Mouse (Mus musculus) regulatory T cell (primary cell): ENCODE measurements around the gene Ly6g6e.

Source experiments
- in situ Hi-C: fragments of 300-600 bp; cut with MboI, MseI; formaldehyde crosslinking; loops from one replicate; pipeline ENCODE4 v1.15.1; 2025; ENCODE audit warnings: high pct_unique_total_duplicates

Ly6g6e gene

DNA sequence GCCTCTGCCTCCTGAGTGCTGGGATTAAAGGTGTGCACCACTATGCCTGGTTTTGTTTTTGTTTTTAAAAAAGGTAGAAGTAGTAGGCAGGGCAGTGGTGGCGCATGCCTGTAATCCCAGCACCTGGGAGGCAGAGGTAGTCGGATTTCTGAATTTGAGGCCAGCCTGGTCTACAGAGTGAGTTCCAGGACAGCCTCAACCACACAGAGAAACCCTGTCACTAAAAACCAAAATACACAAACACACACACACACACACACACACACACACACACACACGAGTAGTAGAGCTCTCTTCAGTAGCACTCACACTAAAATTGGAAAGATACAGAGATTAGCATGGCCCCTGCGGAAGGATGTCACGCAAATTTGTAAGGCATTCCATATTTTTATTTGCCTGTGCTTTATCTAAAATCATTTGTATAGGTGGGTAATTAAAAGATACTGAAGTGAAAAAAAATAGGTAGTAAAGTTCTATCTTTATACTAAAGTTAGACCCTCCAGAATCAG, 27.7 kb upstream of the Ly6g6e start:
- in situ Hi-C loops = loop anchor here (10.0 kb wide), 1 partner anchor 186 kb away; the partner anchor contains the start of genes Atp6v1g2 and Nfkbil1

DNA sequence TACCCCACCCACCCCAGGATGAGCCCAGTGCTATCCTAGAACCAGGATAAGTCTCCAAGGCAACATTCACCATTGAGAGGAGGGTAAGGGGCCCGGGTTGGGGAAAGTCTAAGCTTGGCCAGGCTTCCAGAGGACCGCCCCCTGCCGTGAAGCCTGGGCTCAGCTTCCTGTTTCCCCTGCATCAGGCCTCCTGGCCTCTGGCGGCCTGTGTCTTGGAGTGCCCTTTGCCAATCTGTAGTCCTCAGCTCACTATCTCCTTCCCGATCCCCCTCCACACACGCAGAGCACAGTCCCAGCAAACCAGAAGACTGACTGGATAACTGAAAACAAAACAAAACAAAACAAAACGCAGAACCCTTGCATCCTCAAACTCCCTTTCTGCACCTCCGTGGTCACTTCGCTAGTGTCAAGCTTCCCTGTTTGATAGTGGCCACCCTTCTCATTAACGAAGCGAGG, 27.1 kb upstream of the Ly6g6e start, which contains the start of gene Clic1:
Gene Clic1 (plus strand): TSS at position 406 of the 456 bp plus-strand sequence.
- in situ Hi-C loops = loop anchor here (5.0 to 10.0 kb wide), 2 partner anchors 73 to 185 kb away; partner anchors contain the start of genes Atp6v1g2, Csnk2b, Gpank1 and Nfkbil1

DNA sequence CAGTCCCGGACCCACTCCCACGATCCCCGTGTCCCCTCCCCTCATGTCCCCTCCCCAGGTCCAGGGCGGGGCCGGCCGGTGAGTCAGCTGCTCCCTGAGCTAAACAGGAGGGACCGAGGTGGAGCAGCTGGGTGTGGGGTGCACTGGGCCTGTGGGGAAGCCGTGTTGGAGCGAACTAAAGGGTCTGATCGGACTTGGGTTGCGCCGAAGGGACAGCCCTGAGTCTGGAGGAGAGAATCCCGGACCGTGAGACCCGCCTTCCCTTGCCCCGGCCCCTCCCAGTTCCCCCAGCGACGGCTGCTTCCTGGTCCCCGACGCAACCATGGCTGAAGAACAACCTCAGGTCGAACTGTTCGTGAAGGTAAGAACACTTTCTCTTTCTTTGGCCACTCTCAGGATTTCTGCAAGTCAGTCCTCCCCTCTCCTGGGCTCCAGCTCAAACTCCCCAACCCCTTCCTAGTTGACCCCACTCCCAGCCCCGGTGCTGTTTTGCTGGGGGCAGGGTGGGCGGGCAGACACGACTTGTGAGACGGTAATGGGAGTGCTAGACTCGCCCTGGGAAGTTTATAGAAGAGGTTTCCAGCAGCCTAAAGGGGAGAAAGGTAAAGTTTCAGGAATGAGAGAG, 26.5 kb upstream of the Ly6g6e start:
- in situ Hi-C loops = loop anchor here (5.0 kb wide), 1 partner anchor 72 kb away; the partner anchor contains the start of genes Csnk2b and Gpank1

DNA sequence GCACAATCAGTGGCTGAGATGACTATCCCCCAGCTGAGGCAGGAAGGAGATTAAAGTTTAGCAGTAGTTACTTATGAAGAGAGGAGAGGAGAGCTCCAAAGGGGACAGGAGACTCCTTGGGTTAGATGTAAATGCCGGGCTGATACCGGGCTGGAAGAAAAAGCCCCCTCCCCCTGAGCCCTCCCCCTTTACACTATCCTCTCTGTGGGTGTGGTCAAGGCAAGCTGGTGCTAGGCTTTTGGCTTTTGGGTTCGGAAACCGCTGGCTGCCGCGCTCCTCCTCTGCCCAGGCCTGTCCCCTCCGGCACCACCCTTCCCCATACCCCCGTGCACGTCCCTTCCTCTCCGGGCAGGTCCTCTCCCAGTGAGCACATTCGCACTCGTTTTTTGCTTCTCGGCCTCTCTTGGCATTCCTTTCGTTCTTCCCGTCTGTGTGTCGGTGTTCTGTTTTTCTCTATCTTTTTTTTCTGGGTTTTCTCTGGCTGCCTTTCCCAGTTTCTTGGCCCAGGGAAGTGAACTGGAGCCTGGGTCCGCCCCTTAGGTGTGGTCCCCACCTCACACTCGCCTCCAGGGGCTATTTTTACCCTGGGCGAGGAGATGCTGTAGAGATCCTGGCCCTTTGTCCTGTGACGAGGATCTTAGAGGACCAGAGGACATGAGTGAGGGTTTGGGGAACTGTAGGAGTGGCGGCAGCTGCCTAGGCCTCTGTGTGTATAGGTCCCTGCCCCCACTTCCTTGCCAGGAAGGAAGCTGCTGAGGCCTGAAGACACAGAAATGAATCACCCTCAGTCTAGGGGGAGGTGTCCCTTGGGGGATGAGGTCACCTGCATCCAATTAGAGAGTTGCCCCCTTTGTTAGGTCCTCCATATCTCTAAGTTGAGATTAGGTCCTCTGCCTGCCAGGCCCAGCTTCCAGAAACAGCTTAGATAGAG, 25.3 kb upstream of the Ly6g6e start:
- in situ Hi-C loops = loop anchor here (5.0 kb wide), 1 partner anchor 71 kb away; the partner anchor contains the start of genes Csnk2b and Gpank1

DNA sequence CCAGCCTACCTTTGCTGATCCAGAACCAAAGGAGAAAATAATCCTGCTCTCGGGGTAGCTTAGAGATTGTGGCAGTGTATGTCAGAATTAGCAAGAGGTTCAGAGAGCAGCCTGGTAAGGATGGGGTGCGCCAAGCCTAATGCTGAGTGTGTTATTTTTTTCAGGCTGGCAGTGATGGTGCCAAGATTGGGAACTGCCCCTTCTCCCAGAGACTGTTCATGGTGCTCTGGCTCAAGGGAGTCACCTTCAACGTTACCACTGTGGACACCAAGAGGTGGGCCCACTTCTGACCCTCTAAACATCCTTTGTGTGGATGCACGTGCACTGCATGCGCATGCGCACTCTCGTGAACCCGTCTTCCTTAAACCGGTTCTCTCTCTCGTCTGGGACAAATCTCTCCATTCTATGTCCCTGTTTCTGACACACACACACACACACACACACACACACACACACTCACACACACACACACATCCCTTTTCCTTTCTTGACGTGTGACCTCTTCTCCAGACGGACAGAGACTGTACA, 24.4 kb upstream of the Ly6g6e start:
- in situ Hi-C loops = loop anchor here (5.0 kb wide), 1 partner anchor 70 kb away; the partner anchor contains the start of genes Csnk2b and Gpank1

DNA sequence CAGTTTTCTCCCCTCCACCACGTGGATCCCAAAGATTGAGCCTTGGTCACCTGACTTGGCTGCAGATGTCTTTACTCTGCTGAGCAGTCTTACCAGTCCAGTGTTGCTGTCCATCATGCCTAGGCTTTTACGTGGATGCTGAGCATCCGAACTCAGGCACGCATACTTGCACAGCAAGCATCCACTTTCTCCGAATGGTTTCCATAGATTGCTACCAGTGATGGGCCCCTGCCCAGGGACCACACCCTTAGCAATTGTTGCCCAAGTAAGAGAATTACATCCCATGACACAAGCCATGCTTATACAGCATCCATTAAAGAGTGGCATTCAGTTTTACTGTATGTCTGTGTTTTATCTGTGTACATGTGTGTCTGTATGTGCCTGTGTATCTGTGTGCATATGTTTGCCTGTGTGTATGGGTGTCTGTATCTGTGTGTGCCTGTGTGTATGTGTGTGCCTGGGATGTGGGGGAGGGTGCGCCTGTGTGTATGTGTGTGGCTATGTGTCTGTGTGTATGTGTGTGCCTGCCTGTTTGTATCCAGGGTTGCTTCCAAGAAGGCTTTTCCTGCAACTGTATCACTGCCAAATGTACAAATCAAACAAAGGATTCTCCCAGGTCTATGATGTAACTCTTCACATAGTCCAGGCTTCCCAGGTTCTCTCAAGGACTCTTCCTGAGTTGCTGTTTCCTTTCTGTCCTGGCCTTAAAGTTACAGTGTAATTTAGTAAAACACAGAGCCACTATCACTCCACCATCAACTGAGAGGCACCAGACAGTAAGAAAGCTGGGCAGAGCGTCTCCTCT, 20.8 kb upstream of the Ly6g6e start:
- in situ Hi-C loops = no loop called here

DNA sequence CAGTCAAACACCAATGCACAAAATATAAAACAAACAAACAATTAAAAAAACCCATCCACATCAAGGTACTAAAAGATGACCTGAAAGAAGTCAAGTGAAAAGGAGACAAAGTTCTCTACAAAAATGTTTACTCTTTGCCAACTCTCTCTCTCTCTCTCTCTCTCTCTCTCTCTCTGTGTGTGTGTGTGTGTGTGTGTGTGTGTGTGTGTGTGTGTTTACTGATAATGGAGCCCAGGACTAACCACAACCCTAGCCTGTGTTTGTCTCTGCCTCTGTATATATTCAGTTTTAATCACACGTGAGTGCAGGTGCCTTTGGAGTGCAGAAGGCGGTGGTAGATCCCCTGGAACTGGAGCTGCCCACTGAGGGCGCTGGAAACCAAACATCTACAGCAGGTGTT, 19.6 kb upstream of the Ly6g6e start:
- in situ Hi-C loops = no loop called here

DNA sequence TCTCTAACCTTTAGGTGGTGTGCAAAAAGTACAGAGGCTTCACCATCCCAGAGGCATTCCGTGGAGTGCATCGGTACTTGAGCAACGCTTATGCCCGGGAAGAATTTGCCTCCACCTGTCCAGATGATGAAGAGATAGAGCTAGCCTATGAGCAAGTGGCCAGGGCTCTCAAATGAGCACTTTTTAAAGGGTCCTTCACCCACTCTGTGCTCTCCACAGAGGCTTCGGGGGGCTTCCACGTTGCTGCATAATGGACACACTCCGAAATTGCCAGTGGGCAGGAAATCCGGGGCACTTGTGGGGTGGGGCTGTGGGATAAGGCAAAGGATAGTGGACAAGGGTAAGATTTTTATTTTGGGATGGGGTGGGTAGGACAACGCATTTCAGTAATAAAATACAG, 18.4 kb upstream of the Ly6g6e start:
- in situ Hi-C loops = no loop called here

DNA sequence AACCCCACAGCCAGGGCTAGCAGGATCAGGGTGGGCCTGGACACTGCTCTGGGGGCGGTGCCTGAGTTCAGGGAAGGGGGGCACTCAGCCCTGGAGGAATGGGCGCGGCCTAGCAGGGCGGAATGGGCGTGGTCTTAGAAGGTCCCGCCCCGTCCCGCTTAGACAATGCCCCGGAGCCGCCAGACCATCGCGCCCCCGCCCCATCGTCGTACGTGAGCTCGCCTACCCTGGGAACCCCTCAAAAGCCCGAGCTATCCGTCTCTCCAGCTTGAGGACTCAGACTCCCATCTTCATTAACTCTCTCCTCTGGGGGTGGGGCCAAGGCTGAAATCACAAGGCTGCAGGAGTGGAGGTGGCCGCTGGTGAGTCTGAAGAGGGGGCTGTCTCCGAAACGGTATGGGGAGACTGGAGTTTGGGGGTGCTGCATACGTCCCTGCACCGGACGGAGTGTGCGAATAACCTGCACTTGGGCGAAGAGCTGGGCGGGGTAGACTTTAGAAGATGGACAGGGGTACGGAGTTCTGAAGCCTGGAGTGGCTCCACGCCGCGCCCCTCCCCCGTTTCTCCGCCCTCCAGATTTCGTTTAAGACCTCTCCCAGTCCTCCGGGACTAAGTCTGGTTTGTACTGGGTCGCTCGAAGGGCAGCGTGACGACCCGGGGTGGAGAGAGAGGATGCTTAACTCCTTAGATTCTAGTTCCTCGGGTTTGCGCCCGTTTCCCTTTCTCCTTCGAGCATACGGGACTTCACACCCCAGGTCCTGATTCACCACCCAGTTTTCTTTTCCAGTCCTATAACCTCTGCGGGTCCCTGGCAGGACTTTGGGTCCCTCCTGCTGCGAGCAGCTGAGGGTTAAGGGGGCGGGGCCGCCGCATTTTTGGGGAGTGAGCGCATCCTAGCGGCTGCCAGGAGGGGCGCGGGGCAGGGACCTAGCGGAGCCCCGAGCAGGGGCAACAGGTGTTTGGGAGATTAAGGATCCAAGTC, 17.5 kb upstream of the Ly6g6e start, which contains the start of gene Ddah2:
Gene Ddah2 (plus strand): TSS at position 125 of the 982 bp plus-strand sequence.
- in situ Hi-C loops = no loop called here

DNA sequence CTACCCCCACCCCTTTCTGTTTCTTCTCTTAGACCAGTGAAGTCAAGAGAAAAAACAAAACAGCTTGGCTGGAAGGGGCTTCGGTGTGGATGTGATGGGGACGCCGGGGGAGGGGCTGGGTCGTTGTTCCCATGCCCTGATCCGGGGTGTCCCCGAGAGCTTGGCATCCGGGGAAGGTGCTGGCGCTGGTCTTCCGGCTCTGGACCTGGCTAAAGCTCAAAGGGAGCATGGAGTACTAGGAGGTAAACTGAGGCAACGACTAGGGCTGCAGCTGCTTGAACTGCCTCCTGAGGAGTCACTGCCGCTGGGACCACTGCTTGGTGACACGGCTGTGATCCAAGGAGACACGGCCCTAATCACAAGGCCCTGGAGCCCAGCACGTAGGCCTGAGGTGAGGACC, 16.6 kb upstream of the Ly6g6e start:
- in situ Hi-C loops = no loop called here

DNA sequence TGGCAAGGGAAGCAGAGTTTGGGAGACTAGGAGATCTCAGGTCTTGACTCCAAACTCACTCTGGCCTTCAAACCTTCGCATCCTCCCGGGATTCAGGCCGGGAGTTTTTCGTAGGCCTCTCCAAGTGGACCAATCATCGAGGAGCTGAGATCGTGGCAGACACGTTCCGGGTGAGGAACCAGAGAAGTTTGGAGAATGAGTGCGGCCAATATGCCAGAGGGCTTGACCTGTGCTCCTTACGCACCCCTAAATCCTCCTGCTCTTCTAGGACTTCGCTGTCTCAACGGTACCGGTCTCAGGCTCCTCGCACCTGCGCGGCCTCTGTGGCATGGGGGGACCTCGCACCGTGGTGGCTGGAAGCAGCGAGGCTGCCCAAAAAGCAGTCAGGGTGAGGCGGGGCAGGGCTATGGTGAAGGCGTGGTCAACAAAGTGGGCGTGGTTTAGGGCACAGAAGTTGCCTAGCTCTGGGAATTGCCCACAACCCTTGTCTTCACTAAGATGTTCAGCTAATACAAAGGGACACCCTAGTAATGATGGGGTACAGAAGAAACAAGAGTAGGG, 15.9 kb upstream of the Ly6g6e start:
- in situ Hi-C loops = no loop called here

DNA sequence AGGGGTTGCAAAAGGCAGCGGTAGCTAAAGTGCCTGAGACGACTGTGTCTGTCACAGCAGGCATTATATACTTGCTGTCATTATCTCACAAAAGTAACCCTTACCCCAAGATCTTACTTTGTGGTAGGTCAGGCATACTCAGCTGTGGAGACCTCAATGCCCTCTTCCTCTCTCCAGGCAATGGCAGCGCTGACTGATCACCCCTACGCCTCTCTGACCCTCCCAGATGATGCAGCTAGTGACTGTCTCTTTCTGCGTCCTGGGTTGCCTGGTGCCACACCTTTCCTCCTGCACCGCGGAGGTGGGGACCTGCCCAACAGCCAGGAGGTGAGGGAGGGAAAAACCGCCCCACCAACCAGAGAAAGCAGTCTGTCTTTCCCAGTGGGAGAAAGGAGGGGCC, 15.4 kb upstream of the Ly6g6e start:
- in situ Hi-C loops = no loop called here

DNA sequence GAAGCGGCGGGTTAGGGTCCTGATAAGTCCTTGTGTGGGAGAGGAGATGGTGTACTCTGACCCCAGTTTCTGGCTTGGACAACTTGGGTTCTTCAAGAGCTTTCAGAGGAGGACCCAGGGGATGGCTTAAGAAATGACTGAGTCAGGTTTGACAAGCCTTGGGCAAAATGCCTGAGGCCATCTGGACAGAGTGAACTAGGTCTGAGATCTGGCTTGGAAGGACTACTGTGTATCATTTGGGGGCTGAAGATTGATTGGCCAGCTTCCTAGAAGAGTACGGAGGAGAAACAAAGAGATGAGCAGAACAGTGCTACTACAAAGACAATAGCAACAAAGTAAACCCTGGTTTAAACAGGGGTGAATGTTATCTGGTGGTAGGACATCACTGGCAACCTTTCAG, 13.2 kb upstream of the Ly6g6e start:
- in situ Hi-C loops = no loop called here

DNA sequence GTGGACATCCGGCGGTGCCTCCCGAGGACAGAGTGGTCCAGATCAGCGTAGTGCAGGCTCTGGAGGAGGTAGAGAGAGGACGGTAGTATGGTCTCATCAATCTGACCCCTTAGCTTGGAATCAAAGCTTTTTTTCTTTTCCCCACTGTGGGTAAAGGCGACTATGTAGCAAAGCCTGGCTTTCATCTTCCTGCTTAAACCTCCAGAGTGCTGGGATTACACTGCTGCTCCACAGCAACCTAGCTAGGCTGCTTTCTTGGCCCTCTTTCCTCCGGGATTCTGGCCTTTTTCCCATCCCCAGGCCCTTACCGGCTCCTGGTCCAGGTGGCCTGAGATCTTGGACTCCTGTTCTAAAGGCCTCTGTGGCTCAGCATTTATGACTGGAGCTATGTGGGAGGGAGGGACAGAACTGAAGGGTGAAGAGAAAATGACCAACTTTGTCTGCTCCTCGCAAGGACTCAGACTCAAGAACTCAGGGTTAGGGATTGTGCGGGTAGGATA, 12.3 kb upstream of the Ly6g6e start:
- in situ Hi-C loops = no loop called here

DNA sequence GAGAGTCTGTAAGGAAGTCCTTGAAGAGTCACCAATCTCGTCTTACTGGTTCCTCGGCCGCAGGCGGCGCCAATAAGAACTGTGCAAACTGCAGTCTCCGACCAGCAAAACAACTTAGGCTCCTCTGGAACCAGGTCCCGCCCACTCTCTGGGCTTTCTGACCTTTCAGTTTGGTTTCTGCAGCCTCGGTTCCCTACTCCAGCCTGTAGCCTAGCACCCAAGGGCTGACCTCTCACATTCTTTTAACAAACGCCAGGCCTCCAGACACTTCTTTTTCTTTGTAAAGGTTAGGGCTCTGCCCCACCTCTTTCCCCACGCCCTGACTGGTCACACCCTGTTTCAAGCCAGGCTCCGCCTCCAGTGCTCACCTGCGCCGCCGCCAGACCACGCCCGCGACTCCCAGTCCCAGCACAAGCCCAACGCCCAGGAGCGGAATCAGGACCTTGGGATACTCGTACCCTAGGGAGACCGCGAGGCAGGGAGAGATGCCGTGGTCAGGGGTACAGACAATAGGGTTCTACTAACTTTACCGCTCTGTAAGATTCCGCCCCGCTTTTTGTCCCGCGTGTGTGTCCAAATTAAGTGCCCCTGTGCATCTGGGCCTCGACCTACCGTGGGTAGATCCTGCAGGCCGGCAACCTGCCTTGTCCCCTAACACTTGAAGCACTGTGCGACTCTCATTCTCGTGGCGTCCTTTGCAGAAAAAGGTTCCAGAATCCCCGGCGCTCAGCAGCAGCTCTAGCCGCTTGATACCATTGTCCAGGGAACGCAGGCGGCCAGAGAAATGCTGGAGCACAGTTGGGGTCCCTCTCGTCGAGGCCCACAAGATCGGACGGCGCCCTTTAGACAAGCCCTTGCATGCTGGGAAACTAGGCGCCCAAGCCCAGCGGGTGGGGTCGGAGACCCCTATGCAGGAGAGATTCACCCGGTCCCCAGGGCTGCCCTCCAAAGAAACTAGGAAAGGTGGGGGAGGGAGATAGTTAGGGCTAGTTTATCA, 11.5 kb upstream of the Ly6g6e start, which contains the start of gene Ly6g6c:
Gene Ly6g6c (plus strand): TSS at position 438 of the 997 bp plus-strand sequence.
- in situ Hi-C loops = loop anchor here (5.0 kb wide), 1 partner anchor 43 kb away; no protein-coding TSS in a partner anchor

DNA sequence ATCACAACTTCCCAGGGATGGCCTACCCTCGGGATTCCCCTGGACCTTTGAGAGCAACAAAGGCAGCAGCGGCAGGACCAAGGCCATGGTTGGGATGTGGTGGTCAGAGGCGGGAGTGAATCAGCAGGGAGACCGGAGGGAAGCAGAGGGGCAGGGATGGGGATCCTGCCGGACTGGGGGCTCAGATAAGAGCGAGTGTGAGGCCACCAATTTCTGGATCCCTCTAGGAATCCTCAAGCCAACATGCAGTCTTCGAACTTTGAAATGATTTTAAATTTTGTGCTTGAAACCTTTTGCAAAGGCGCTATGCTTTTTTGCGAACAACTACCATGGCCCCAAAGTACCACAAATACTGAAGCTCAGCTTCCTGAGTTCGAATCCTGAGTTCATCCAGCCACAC, 10.6 kb upstream of the Ly6g6e start, which contains the start of gene Mpig6b:
Gene Mpig6b (minus strand): TSS at position 101 of the 400 bp plus-strand sequence.
- in situ Hi-C loops = loop anchor here (5.0 kb wide), 1 partner anchor 44 kb away; no protein-coding TSS in a partner anchor

DNA sequence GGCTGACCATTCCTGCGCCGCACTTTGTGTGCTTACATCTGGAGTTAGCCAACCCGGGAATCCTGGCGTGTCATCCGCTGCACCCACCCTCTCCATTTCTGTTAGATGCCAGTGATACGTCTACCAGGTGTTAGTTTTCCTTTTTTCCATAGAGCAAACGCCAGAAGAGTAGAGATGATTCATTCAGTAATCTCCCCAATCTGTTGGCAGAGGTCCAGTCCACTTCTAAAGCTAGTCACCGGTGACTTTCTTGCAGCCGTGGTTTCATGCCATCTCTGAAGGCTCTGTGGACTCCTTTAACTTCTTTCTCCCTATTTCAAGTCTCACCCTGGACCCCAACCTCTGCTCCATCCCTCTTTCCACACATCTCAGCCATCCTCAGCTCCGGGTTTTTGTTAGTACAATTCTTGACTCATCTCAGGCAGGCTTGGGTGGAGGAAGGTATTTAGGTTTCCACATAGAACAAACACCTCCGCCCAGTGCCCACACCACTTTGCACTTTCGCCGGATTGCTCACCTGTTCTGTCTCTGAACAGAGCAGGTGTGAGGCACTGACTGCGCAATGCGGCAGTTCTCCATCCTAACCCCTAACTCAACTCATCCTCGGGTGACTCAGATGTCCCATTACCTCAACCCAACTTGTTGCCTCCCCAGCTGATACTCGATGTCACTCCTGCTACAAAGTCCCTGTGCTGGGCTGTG, 8.3 kb upstream of the Ly6g6e start:
- in situ Hi-C loops = loop anchor here (5.0 kb wide), 1 partner anchor 46 kb away; no protein-coding TSS in a partner anchor
